Mouse (Mus musculus): ENCODE measurements around the gene Lrrk2.
"Not testable (repeated sequence)": the region's sequence is repeated elsewhere in the genome, so short reads cannot be mapped to it uniquely, and the experiment has no call there.

Gene Lrrk2

DNA sequence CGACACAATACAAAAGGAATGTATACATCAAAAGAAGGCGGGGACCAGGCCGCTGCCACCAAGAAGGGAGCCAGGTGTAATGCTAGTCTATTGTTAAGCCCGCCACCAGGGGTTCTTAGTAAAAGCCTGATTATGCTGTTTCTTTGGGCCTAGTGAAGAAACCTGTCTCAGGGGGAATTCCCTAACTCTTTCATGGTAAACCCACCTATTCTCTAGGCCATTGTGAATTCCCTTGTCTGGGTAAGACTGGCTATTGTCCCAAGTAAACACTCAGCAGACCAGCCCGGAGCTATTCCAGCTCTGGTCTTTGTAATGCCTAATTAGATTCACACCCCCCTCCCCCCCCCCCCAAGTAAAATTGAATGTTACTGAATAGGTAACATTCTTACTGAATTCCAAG is 191.2 kb downstream of the Lrrk2 start:
- not testable (repeated sequence) for DNase-seq
